Mouse (Mus musculus) spleen, adult 2 months (tissue): ENCODE measurements around the gene Bcap29.

Experiments used
- CTCF ChIP-seq: fragments of 200-500 bp; IDR thresholded peaks from 2 replicates; pipeline ENCODE4 v1.5.1; 2011; ENCODE audit warnings: mild to moderate bottlenecking, inconsistent platforms; ENCODE audit not compliant: insufficient read depth, insufficient read length, insufficient replicate concordance; ENCODE audit errors: extremely low read depth
- POLR2A ChIP-seq: fragments of 200-500 bp; IDR thresholded peaks from 2 replicates; pipeline ENCODE4 v1.6.1; 2011; ENCODE audit warnings: low read depth, low read length, inconsistent platforms

GRCm38 (mm10) chr12:31592011-31592410, 42.4 kb downstream of the Bcap29 start:
- TF ChIP-seq POLR2A, result no peak
- TF ChIP-seq CTCF, result no peak
